Mouse (Mus musculus): ENCODE results near the gene Rock2. TPM values are rescaled to one million over a fixed set of nuclear protein-coding genes. Genes with fewer than 3 reads are reported as not detected.

The Rock2 gene
- 6.4 and 7.3 TPM in 2 replicates for polyA plus RNA-seq (2012; rRNA removed)

GRCm38 (mm10) chr12:16894396-16895220 is at the start of gene Rock2:
Gene Rock2 (plus strand): TSS chr12:16894895.

GRCm38 (mm10) chr12:16999739-17000497 is 105.2 kb downstream of the Rock2 start, which contains the start of gene Pqlc3:
Gene Pqlc3 (minus strand): TSS chr12:17000408.

GRCm38 (mm10) chr12:17011100-17011870 is 116.6 kb downstream of the Rock2 start, which contains the start of gene 2410004P03Rik:
Gene 2410004P03Rik (minus strand): TSS chr12:17011727.

Other genes with a start within 250 kb of the Rock2 start
- gene Ntsr2, start 241.5 kb upstream of the Rock2 start, polyA plus RNA-seq (2012; rRNA removed) = not detected in 2 replicates
- 1.1 and 1.3 TPM in 2 replicates for gene Greb1, start 94.0 kb upstream of the Rock2 start, polyA plus RNA-seq (2012; rRNA removed)
- 13.6 and 15.5 TPM in 2 replicates for gene E2f6, start 83.9 kb upstream of the Rock2 start, polyA plus RNA-seq (2012; rRNA removed)
- gene Pqlc3, start 105.5 kb downstream of the Rock2 start, polyA plus RNA-seq (2012; rRNA removed) = 3.4 TPM in 2 replicates
- gene 2410004P03Rik, start 116.8 kb downstream of the Rock2 start, polyA plus RNA-seq (2012; rRNA removed) = 0.01 TPM in 1 of 2 replicates, not detected in the other